Mouse (Mus musculus) heart, postnatal 0 days (tissue): ENCODE data around the gene Abtb1. TPM values are rescaled to one million over a fixed set of nuclear protein-coding genes. Genes with fewer than 3 reads are reported as not detected.

Source experiments
- ATAC-seq: fragments of 200-750 bp; cut with Nextera tagmentation; 2 replicates; pipeline ENCODE4 v1.8.0; 2017; ENCODE audit warnings: low read depth, moderate number of reproducible peaks, moderate library complexity; ENCODE audit not compliant: insufficient read depth
- DNase-seq: peaks from one replicate; pipeline ENCODE4 v3.0.0-alpha.2; 2016; ENCODE audit warnings: low spot score
- H3K27ac ChIP-seq: fragments of 300-500 bp; sonication (generic); 2 replicates; pipeline ENCODE4 v1.5.1; 2014; ENCODE audit warnings: low read depth, mild to moderate bottlenecking
- H3K27me3 ChIP-seq: fragments of 300-500 bp; sonication (generic); 2 replicates; pipeline ENCODE4 v1.6.1; 2014; ENCODE audit warnings: low read length, mixed read lengths; ENCODE audit not compliant: control insufficient read depth, insufficient read depth
- H3K36me3 ChIP-seq: fragments of 300-500 bp; sonication (generic); replicated peaks from 2 replicates; pipeline ENCODE4 v1.6.1; 2014; ENCODE audit warnings: low read length, mixed read lengths; ENCODE audit not compliant: control insufficient read depth, insufficient read depth
- H3K4me1 ChIP-seq: fragments of 300-500 bp; sonication (generic); 2 replicates; pipeline ENCODE4 v1.6.1; 2014; ENCODE audit warnings: antibody characterized with exemption; ENCODE audit not compliant: control insufficient read depth, insufficient read depth
- H3K4me2 ChIP-seq: fragments of 300-500 bp; sonication (generic); 2 replicates; pipeline ENCODE4 v1.6.1; 2014; ENCODE audit warnings: low read depth, mild to moderate bottlenecking, low read length, moderate library complexity
- H3K4me3 ChIP-seq: fragments of 300-500 bp; sonication (generic); 2 replicates; pipeline ENCODE4 v1.5.1; 2014; ENCODE audit warnings: low read depth, low read length
- H3K9ac ChIP-seq: fragments of 300-500 bp; sonication (generic); replicated peaks from 2 replicates; pipeline ENCODE4 v1.6.1; 2014; ENCODE audit warnings: low read depth, low read length, mixed read lengths
- H3K9me3 ChIP-seq: fragments of 300-500 bp; sonication (generic); replicated peaks from 2 replicates; pipeline ENCODE4 v1.6.1; 2016; ENCODE audit warnings: low read length; ENCODE audit not compliant: control insufficient read depth
- CTCF ChIP-seq: IDR thresholded peaks from 2 replicates; pipeline ENCODE4 v1.5.1; 2016; ENCODE audit warnings: antibody characterized with exemption, control low read depth, low read depth
- EP300 ChIP-seq: IDR thresholded peaks from 2 replicates; pipeline ENCODE4 v1.6.1; 2016; ENCODE audit warnings: antibody characterized with exemption, low read depth
- WGBS: fragments of 180-500 bp; shearing (Covaris S2); extraction: QIAGEN DNeasy Blood & Tissue Kit; methylation state at CpG from one replicate; pipeline ENCODE4 v1.1.7; 2014; 5-methylcytosine and 5-hydroxymethylcytosine counted together
- polyA plus RNA-seq: library from polyadenylated mRNA; unstranded; fragments of >200 nt; fragmentation: Nextera tagmentation; extraction: Ambion mirVana; gene quantifications from 2 replicates; pipeline ENCODE4 v1.2.1, GENCODE M21; 2015
- total RNA-seq: library from RNA; depleted of rRNA; stranded (reverse); fragments of >200 nt; gene quantifications from 2 replicates; pipeline ENCODE4 v1.2.3, GENCODE M21; 2014; ENCODE audit warnings: low replicate concordance

The Abtb1 gene
- total and polyA plus RNA-seq, 2 experiments from 2014 or later = 29.1 to 63.9 TPM

DNA sequence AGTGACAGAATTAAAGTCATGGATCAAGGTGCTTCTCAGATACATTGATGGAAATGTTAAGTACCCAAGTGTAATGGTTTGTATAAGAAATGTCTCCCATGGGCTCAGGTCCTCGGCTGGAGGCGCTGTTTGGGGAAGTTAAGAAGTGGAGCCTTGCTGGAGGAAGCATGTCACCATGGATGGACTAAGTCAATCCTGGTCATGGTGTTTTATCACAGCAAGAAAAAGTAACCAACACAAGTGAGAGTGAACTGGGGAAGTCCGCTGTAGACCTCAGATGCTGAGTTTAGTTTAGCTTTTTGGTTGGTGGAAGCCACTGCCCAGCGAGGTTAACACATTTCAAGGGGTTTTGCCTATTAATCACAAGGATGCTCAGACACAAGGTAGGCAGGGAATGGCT is 12.2 kb downstream of the Abtb1 start:
- Histone ChIP-seq H3K4me3 (no peak overlapping the region), H3K9me3 (no peaks in the 10 kb centered on the region), H3K4me2 (no peak overlapping the region), H3K4me1 (peaks cover 14% of the 10 kb centered on the region; the same call in 1 of the 2 replicates), H3K27me3 (no peaks in the 10 kb centered on the region), H3K36me3 (no peaks in the 10 kb centered on the region; the same call in 1 of the 2 replicates), H3K9ac (no peak overlapping the region), H3K27ac (no peak overlapping the region)
- TF ChIP-seq EP300 (no peak), CTCF (no peak)
- WGBS = 84% methylated on average over 4 of the region's 4 CpGs
- no peak for DNase-seq
- no peak for ATAC-seq

DNA sequence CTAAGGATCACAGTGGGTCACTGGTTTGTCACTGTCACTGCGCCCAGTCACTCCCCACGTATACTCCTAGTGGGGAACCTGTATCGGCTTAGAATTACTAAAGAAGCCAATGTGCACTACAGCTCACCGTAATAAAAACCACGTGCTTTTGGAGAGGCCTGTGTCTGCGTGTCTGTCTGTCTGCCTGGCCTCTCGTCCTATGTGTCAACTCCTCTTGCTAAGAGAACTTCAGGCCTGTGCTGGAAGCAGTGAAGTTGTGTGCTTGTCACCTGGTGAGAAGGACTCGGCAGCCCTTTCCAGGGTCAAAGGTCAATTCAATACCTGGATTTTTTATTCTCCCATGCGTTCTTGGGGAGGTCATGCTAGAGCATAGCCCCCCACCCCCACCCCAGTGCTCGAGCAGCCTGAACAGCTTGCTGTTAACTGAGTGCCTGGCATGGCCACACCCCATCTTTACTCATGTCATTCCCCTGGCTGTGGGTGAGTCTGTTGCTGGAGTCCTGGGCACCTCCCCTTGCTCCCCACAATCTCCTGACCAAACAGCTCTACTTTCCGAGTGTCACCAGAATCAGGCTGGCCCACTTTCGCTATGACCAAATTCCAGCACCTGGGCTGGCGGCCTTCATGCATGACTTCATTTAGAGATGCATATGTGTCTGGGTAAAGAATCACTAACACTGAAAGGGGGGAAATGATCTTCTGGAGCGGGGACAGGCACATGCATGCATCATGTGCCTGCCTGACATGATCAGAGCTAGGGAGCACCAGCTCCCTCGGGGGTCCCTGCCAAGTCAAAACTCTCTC is 13.4 kb downstream of the Abtb1 start:
- Histone ChIP-seq H3K27ac (no peak overlapping the region), H3K27me3 (no peaks in the 10 kb centered on the region), H3K4me2 (no peak overlapping the region), H3K9me3 (no peaks in the 10 kb centered on the region), H3K9ac (no peak overlapping the region), H3K36me3 (peaks cover 4% of the 10 kb centered on the region; the same call in 1 of the 2 replicates), H3K4me1 (peaks cover 8% of the 10 kb centered on the region; the same call in 1 of the 2 replicates), H3K4me3 (no peak overlapping the region)
- TF ChIP-seq EP300 (no peak), CTCF (no peak)
- 79% methylated on average over 15 of the region's 15 CpGs for WGBS
- ATAC-seq (no peak), DNase-seq (no peak)

DNA sequence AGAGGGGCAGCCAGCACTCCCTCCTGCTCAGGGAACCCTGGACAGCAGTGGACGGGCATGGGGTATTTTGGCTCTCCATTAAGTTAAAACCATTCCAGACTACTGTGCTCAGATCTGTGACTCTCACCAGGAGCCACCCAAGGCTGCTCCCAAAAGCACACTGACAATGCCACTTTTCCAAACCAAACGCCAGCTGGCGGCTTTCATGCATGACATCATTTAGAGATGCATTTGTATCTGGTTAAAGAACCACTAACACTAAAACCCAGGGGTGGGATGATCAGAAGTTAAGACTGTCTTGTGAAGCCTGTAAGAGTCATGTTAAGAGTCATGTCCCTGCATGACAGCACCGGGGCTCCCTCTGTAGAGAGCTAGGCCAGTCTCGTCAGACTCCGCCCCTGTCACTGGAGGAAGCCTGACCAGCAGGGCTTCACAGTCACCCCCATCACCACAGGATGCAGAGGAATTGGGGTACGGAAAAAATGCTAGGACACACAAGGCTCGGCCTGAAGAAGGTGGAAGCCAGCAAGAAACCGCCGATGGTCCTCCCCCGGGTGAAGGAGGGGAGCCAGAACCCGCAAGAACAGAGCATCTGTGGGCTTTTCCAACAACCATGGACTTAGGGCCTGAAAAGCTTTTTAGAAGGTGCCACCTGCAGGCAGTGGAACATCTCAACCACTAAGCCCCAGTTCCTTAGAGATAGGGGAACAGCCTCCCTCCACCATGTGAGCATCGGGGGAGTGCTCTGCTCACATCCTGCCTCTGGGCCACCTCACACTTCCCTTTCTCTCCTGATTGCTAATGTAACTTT is 14.2 kb downstream of the Abtb1 start:
- Histone ChIP-seq H3K4me3 (no peak overlapping the region), H3K27ac (no peak overlapping the region), H3K9me3 (no peaks in the 10 kb centered on the region), H3K27me3 (no peaks in the 10 kb centered on the region), H3K4me2 (no peak overlapping the region), H3K4me1 (no peaks in the 10 kb centered on the region), H3K36me3 (peaks cover 7% of the 10 kb centered on the region; the same call in 1 of the 2 replicates), H3K9ac (no peak overlapping the region)
- DNase-seq (no peak), ATAC-seq (no peak)
- TF ChIP-seq CTCF (0 out of 2 replicates have a peak, but pooled peaks have one; percentile 1), EP300 (no peak)
- WGBS = 71% methylated on average over 13 of the region's 13 CpGs

DNA sequence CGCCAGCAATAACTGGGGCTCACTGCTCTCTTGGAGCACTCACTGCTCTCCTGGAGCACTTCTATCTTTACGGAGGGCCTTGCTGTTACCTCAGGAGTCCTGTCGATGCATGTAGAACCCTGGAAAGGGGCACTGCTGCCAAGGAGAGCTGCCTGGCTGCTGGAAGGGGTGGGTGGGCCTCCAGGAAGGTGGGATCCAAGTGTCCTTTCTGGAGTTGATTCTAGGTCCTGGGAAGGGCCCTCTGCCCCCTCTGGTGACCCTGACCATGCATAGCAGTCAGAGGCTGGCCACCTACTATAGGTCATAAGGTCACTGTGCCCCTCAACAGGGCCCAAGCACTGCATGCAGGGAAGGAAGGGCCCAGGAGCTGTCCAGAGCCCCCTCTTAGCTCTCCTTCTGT is 14.8 kb downstream of the Abtb1 start:
- Histone ChIP-seq H3K36me3 (peaks cover 7% of the 10 kb centered on the region; the same call in 1 of the 2 replicates), H3K27ac (no peak overlapping the region), H3K9ac (no peak overlapping the region), H3K4me1 (peaks cover 4% of the 10 kb centered on the region), H3K27me3 (no peaks in the 10 kb centered on the region), H3K4me3 (no peak overlapping the region), H3K4me2 (no peak overlapping the region), H3K9me3 (no peaks in the 10 kb centered on the region)
- 63% methylated on average over 3 of the region's 3 CpGs for WGBS
- no peak for DNase-seq
- ATAC-seq = no peak
- no peak for TF ChIP-seq CTCF
- no peak for TF ChIP-seq EP300

DNA sequence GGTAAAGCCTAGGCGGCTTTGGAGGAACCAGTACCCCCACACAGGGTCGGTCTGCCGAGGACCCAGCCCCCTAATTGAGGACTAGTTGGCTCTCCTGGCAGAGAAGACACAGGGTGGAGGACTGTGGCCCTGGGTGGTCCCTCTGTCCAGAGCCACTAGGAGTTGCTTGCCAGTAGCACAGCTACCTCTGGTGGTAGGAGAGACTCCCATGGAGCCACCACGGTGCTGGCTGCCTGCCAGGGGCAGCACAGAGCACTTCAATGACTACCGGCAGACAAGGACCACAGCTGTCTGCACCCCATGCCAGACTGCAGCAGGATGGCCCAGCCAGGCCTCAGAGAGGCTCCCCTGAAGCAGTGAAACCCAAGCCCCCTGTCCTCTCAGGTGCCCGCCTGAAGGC is 15.2 kb downstream of the Abtb1 start:
- no peaks in the 10 kb centered on the region for H3K27me3 ChIP-seq
- H3K4me1 ChIP-seq = peaks cover 7% of the 10 kb centered on the region
- H3K36me3 ChIP-seq = peaks cover 7% of the 10 kb centered on the region; the same call in 1 of the 2 replicates
- H3K9me3 ChIP-seq = no peaks in the 10 kb centered on the region
- TF ChIP-seq EP300 (0 out of 2 replicates have a peak, but pooled peaks have one; percentile 36), CTCF (peak; percentile 85)
- no peak overlapping the region for H3K9ac ChIP-seq
- ATAC-seq (peak; percentile 80), DNase-seq (peak; percentile 84)
- H3K4me2 ChIP-seq = no peak overlapping the region
- no peak overlapping the region for H3K4me3 ChIP-seq
- H3K27ac ChIP-seq = no peak overlapping the region
- WGBS = 31% methylated on average over 6 of the region's 6 CpGs
